In genomic region chr1:90999911-91000601, GRCm38 (mm10) we compare ENCODE assay signal across 8 mouse cellular contexts. TPM values are rescaled to one million over a fixed set of nuclear protein-coding genes. Genes with fewer than 3 reads are reported as not detected.
DNase-seq lines count a peak whose midpoint lies in the region; ATAC-seq and TF ChIP-seq lines count a peak whose summit lies in the region.

No protein-coding gene starts in this region.

- H3K4me3 ChIP-seq in layer of hippocampus, adult 2 months = peak overlapping the region; percentile 90
- peak overlapping the region; percentile 69; the same call in 1 of the 2 replicates for H3K4me3 ChIP-seq in forebrain, embryonic 14.5 days (ENCODE audit: low read depth, low read length)
- no peak overlapping the region for H3K4me3 ChIP-seq in intestine, embryonic 14.5 days (ENCODE audit: low read depth, low read length)
- H3K4me3 ChIP-seq in neural tube, embryonic 13.5 days = peak overlapping the region; percentile 79

- peaks cover 6% of the 10 kb centered on the region; the same call in 1 of the 2 replicates for H3K4me1 ChIP-seq in forebrain, embryonic 14.5 days (ENCODE audit: control insufficient read depth, insufficient read depth, low read length)
- H3K4me1 ChIP-seq in intestine, embryonic 14.5 days (replicated peaks; ENCODE audit: control insufficient read depth, insufficient read depth, low read length) = peaks cover 9% of the 10 kb centered on the region; the same call in 1 of the 2 replicates
- H3K4me1 ChIP-seq in neural tube, embryonic 13.5 days (replicated peaks) = peaks cover 40% of the 10 kb centered on the region

- WGBS in forebrain, embryonic 14.5 days = 63% methylated on average over 10 of the region's 10 CpGs
- WGBS in intestine, embryonic 14.5 days = 59% methylated on average over 10 of the region's 10 CpGs
- 54% methylated on average over 10 of the region's 10 CpGs for WGBS in neural tube, embryonic 13.5 days

- no peaks in the 10 kb centered on the region for H3K27me3 ChIP-seq in forebrain, embryonic 14.5 days (replicated peaks; ENCODE audit: control insufficient read depth, insufficient read depth, low read length)
- H3K27me3 ChIP-seq in intestine, embryonic 14.5 days (replicated peaks; ENCODE audit: control insufficient read depth, insufficient read depth, low read length) = no peaks in the 10 kb centered on the region
- H3K27me3 ChIP-seq in neural tube, embryonic 13.5 days = peaks cover 4% of the 10 kb centered on the region; the same call in 1 of the 2 replicates

- H3K9ac ChIP-seq in forebrain, embryonic 14.5 days (ENCODE audit: low read length) = no peak overlapping the region
- no peak overlapping the region for H3K9ac ChIP-seq in intestine, embryonic 14.5 days (ENCODE audit: low read length)
- H3K9ac ChIP-seq in neural tube, embryonic 13.5 days = peak overlapping the region; percentile 87

- H3K36me3 ChIP-seq in forebrain, embryonic 14.5 days (ENCODE audit: control insufficient read depth, insufficient read depth, low read length) = no peaks in the 10 kb centered on the region
- no peaks in the 10 kb centered on the region for H3K36me3 ChIP-seq in intestine, embryonic 14.5 days (ENCODE audit: control insufficient read depth, insufficient read depth, low read length)
- H3K36me3 ChIP-seq in neural tube, embryonic 13.5 days = no peaks in the 10 kb centered on the region

- no peak for TF ChIP-seq CTCF in layer of hippocampus, adult 2 months (conservative IDR thresholded peaks at IDR 0.05)

- no peaks in the 10 kb centered on the region for H3K9me3 ChIP-seq in forebrain, embryonic 14.5 days (replicated peaks; ENCODE audit: control insufficient read depth, low read length)
- H3K9me3 ChIP-seq in intestine, embryonic 14.5 days (ENCODE audit: control insufficient read depth, low read length) = peaks cover 4% of the 10 kb centered on the region; the same call in 1 of the 2 replicates
- H3K9me3 ChIP-seq in neural tube, embryonic 13.5 days = no peaks in the 10 kb centered on the region

- H3K4me2 ChIP-seq in forebrain, embryonic 14.5 days (ENCODE audit: low read length) = peak overlapping the region; percentile 98
- H3K4me2 ChIP-seq in intestine, embryonic 14.5 days (ENCODE audit: low read length) = peak overlapping the region; percentile 98
- peak overlapping the region; percentile 99 for H3K4me2 ChIP-seq in neural tube, embryonic 13.5 days

- DNase-seq in layer of hippocampus, adult 2 months (ENCODE audit: low spot score in 2 of 2) = no peak
- DNase-seq in layer of hippocampus, postnatal 14 days (ENCODE audit: low spot score in 2 of 2) = no peak
- no peak for DNase-seq in forebrain, embryonic 14.5 days (ENCODE audit: low spot score)
- no peak for DNase-seq in intestine, embryonic 14.5 days (ENCODE audit: low spot score)
- no peak for DNase-seq in adrenal gland, postnatal 4 days (ENCODE audit: low spot score in 2 of 2)
- DNase-seq in embryo, embryonic 10 days (ENCODE audit: low spot score) = no peak
- no peak for DNase-seq in right cerebral cortex, postnatal 14 days

- ATAC-seq in forebrain, embryonic 14.5 days = no peak
- ATAC-seq in intestine, embryonic 14.5 days (replicated peaks; ENCODE audit: low FRiP score, low TSS enrichment, low read depth) = no peak
- 0 out of 2 replicates have a peak, but pooled peaks have one; percentile 16 for ATAC-seq in neural tube, embryonic 13.5 days (ENCODE audit: low read depth)

- no peak overlapping the region for H3K27ac ChIP-seq in layer of hippocampus, adult 2 months
- H3K27ac ChIP-seq in forebrain, embryonic 14.5 days (ENCODE audit: low read depth, low read length) = no peak overlapping the region
- no peak overlapping the region for H3K27ac ChIP-seq in intestine, embryonic 14.5 days (ENCODE audit: low read depth)
- H3K27ac ChIP-seq in neural tube, embryonic 13.5 days (replicated peaks) = peak overlapping the region; percentile 73

RNA-seq across cellular contexts. Expression of gene Lrrfip1, which starts 1.5 kb away (rescaled TPM):
- total RNA-seq in layer of hippocampus, adult 2 months (2021) = 10 to 100 TPM; 77.6 to 82.3 TPM
- 10 to 100 TPM; 73.0 to 82.7 TPM for total RNA-seq in layer of hippocampus, postnatal 14 days (2021)
- polyA plus RNA-seq in forebrain, embryonic 14.5 days (2014; fragmentation: Nextera tagmentation; extraction: Ambion mirVana) = 27.2 and 35.6 TPM in 2 replicates
- 60.4 and 65.3 TPM in 2 replicates for polyA plus RNA-seq in intestine, embryonic 14.5 days (2014; fragmentation: Nextera tagmentation; extraction: Ambion mirVana)
- 33.7 and 34.6 TPM in 2 replicates for polyA plus RNA-seq in neural tube, embryonic 13.5 days (2015; fragmentation: Nextera tagmentation; extraction: Ambion mirVana)
- 10 to 100 TPM; 54.7 to 56.7 TPM for total RNA-seq in adrenal gland, postnatal 4 days (2021)

RNA-seq across cellular contexts. Expression of gene Rab17, which starts 30.6 kb away (rescaled TPM):
- total RNA-seq in layer of hippocampus, adult 2 months (2021) = not detected
- not detected for total RNA-seq in layer of hippocampus, postnatal 14 days (2021)
- polyA plus RNA-seq in forebrain, embryonic 14.5 days (2014; fragmentation: Nextera tagmentation; extraction: Ambion mirVana) = 0.11 and 0.36 TPM in 2 replicates
- 21.2 and 22.8 TPM in 2 replicates for polyA plus RNA-seq in intestine, embryonic 14.5 days (2014; fragmentation: Nextera tagmentation; extraction: Ambion mirVana)
- polyA plus RNA-seq in neural tube, embryonic 13.5 days (2015; fragmentation: Nextera tagmentation; extraction: Ambion mirVana) = 0.17 and 0.21 TPM in 2 replicates
- 1 to 10 TPM; 1.2 to 2.5 TPM for total RNA-seq in adrenal gland, postnatal 4 days (2021)

RNA-seq across cellular contexts. Expression of gene Prlh, which starts 47.1 kb away (rescaled TPM):
- not detected for total RNA-seq in layer of hippocampus, adult 2 months (2021)
- total RNA-seq in layer of hippocampus, postnatal 14 days (2021) = not detected
- polyA plus RNA-seq in forebrain, embryonic 14.5 days (2014; fragmentation: Nextera tagmentation; extraction: Ambion mirVana) = not detected in 2 replicates
- polyA plus RNA-seq in intestine, embryonic 14.5 days (2014; fragmentation: Nextera tagmentation; extraction: Ambion mirVana) = not detected in 2 replicates
- polyA plus RNA-seq in neural tube, embryonic 13.5 days (2015; fragmentation: Nextera tagmentation; extraction: Ambion mirVana) = not detected in 2 replicates
- total RNA-seq in adrenal gland, postnatal 4 days (2021) = not detected
